Mouse (Mus musculus) MEL (cell line): ENCODE data around the gene Golga1. TPM values are rescaled to one million over a fixed set of nuclear protein-coding genes. Genes with fewer than 3 reads are reported as not detected.

Experiments
- DNase-seq: peaks from one replicate; pipeline ENCODE4 v3.0.0; 2011; ENCODE audit warnings: low read depth, low spot score
- H3K27ac ChIP-seq: 2 replicates; pipeline ENCODE4 v1.5.1; 2012; ENCODE audit warnings: low read depth, mild to moderate bottlenecking, control low read depth, low read length, moderate library complexity; ENCODE audit not compliant: control insufficient read depth
- H3K27me3 ChIP-seq, 2 experiments: fragments of 150-350 bp in 1 of 2; sonication (generic) in 1 of 2; 2 replicates each; pipeline ENCODE4 v1.6.1; 2012; ENCODE audit warnings: low read length in 2 of 2, mild to moderate bottlenecking in 2 of 2, improper control_type of control experiment in 1 of 2, moderate library complexity in 1 of 2; ENCODE audit not compliant: insufficient read depth in 2 of 2, control insufficient read depth in 1 of 2
- H3K36me3 ChIP-seq, 2 experiments: 2 replicates each; pipeline ENCODE4 v1.6.1; 2012 to 2014; ENCODE audit warnings: low read length in 2 of 2, improper control_type of control experiment in 1 of 2, inconsistent platforms in 1 of 2, mild to moderate bottlenecking in 1 of 2; ENCODE audit not compliant: insufficient read depth in 2 of 2, control insufficient read depth in 1 of 2
- H3K4me1 ChIP-seq, 2 experiments: fragments of 150-350 bp in 1 of 2; sonication (generic) in 1 of 2; 2 replicates each; pipeline ENCODE4 v1.6.1; 2012; ENCODE audit warnings: low read length in 2 of 2, improper control_type of control experiment in 1 of 2, mild to moderate bottlenecking in 1 of 2; ENCODE audit not compliant: insufficient read depth in 2 of 2, control insufficient read depth in 1 of 2
- H3K4me3 ChIP-seq, 2 experiments: fragments of 150-350 bp in 1 of 2; sonication (generic) in 1 of 2; 2 replicates each; pipeline ENCODE4 v1.5.1; 2012; ENCODE audit warnings: low read depth in 2 of 2, low read length in 2 of 2, mild to moderate bottlenecking in 2 of 2, moderate library complexity in 2 of 2, control low read depth in 1 of 2, improper control_type of control experiment in 1 of 2; ENCODE audit not compliant: control insufficient read depth in 1 of 2, insufficient read depth in 1 of 2
- H3K79me2 ChIP-seq: 2 replicates; pipeline ENCODE4 v1.6.1; 2012; ENCODE audit warnings: mild to moderate bottlenecking, low read length, moderate library complexity; ENCODE audit not compliant: control insufficient read depth, poor library complexity, insufficient read depth
- H3K9ac ChIP-seq: 2 replicates; pipeline ENCODE4 v1.6.1; 2012; ENCODE audit warnings: low read depth, mild to moderate bottlenecking, control low read depth, low read length, moderate library complexity; ENCODE audit not compliant: control insufficient read depth, poor library complexity, severe bottlenecking
- H3K9me3 ChIP-seq: fragments of 150-350 bp; sonication (generic); replicated peaks from 2 replicates; pipeline ENCODE4 v1.6.1; 2012; ENCODE audit warnings: mild to moderate bottlenecking, low read length, improper control_type of control experiment, moderate library complexity; ENCODE audit not compliant: insufficient read depth
- CTCF ChIP-seq, 3 experiments: IDR thresholded peaks in 2 of 3; conservative IDR thresholded peaks in 1 of 3; 2 replicates each; pipeline ENCODE4 v1.5.1; 2011 to 2012; ENCODE audit warnings: low read length in 3 of 3, low read depth in 2 of 3, mild to moderate bottlenecking in 2 of 3, improper control_type of control experiment in 1 of 3, inconsistent platforms in 1 of 3, mixed read lengths in 1 of 3, moderate library complexity in 1 of 3; ENCODE audit not compliant: control insufficient read depth in 1 of 3, insufficient read depth in 1 of 3, poor library complexity in 1 of 3, severe bottlenecking in 1 of 3
- E2F4 ChIP-seq: IDR thresholded peaks from 2 replicates; pipeline ENCODE4 v1.6.1; 2011; ENCODE audit warnings: low read depth, low read length, improper control_type of control experiment, borderline replicate concordance
- ETS1 ChIP-seq: IDR thresholded peaks from 2 replicates; pipeline ENCODE4 v1.6.1; 2012; ENCODE audit warnings: low read depth, mild to moderate bottlenecking, inconsistent platforms, low read length, improper control_type of control experiment, moderate library complexity
- GABPA ChIP-seq: IDR thresholded peaks from 2 replicates; pipeline ENCODE4 v1.6.1; 2012; ENCODE audit warnings: low read depth, mild to moderate bottlenecking, inconsistent platforms, low read length, improper control_type of control experiment, moderate library complexity
- MAFK ChIP-seq: IDR thresholded peaks from 2 replicates; pipeline ENCODE4 v1.6.1; 2011; ENCODE audit warnings: low read depth, mild to moderate bottlenecking, low read length, improper control_type of control experiment, borderline replicate concordance
- POLR2A ChIP-seq, 2 experiments: IDR thresholded peaks; 2 replicates each; pipeline ENCODE4 v1.6.1; 2011 to 2012; ENCODE audit warnings: low read length in 2 of 2, mild to moderate bottlenecking in 2 of 2, control low read depth in 1 of 2, improper control_type of control experiment in 1 of 2, low read depth in 1 of 2, moderate library complexity in 1 of 2; ENCODE audit not compliant: control insufficient read depth in 1 of 2, insufficient read depth in 1 of 2, poor library complexity in 1 of 2
- RAD21 ChIP-seq: IDR thresholded peaks from 2 replicates; pipeline ENCODE4 v1.6.1; 2011; ENCODE audit warnings: mild to moderate bottlenecking, low read depth, low read length, improper control_type of control experiment
- SMC3 ChIP-seq: IDR thresholded peaks from 2 replicates; pipeline ENCODE4 v1.6.1; 2011; ENCODE audit warnings: low read depth, low read length, improper control_type of control experiment
- USF1 ChIP-seq: IDR thresholded peaks from 2 replicates; pipeline ENCODE4 v1.6.1; 2014; ENCODE audit warnings: low read depth, mild to moderate bottlenecking, inconsistent platforms, low read length, improper control_type of control experiment, moderate library complexity
- polyA plus RNA-seq, 2 experiments: library from polyadenylated mRNA; stranded (reverse) in 1 of 2; unstranded in 1 of 2; fragments of >175 nt in 1 of 2; fragments of >200 nt in 1 of 2; gene quantifications; 2 replicates each; pipeline versions ENCODE4 v1.2.1 to v1.2.4; 2012; ENCODE audit warnings: low replicate concordance in 2 of 2, low read depth in 1 of 2; ENCODE audit not compliant: insufficient read length in 2 of 2, insufficient read depth in 1 of 2, missing spikeins in 1 of 2
- total RNA-seq: library from RNA; depleted of rRNA; stranded (reverse); fragments of 300-350 nt; gene quantifications from 2 replicates; pipeline ENCODE4 v1.2.3, GENCODE M21; 2012

Golga1 gene
- total and polyA plus RNA-seq, 3 experiments = 7.3 to 12.9 TPM; not detected in 1

GRCm38 (mm10) chr2:38986580-38986979 lies 78.8 kb downstream of the Golga1 start:
- Histone ChIP-seq H3K27ac (no peak overlapping the region), H3K36me3 (peaks cover 0 to 9% of the 10 kb centered on the region in 2 experiments; a peak in 2 of 4 replicates), H3K9me3 (no peaks in the 10 kb centered on the region), H3K4me3 (no peak overlapping the region), H3K27me3 (no peaks in the 10 kb centered on the region; a peak in 1 of 4 replicates), H3K4me1 (peaks cover 4 to 22% of the 10 kb centered on the region in 2 experiments; a peak in 3 of 4 replicates), H3K79me2 (no peaks in the 10 kb centered on the region), H3K9ac (no peak overlapping the region)
- TF ChIP-seq USF1 = no peak
- TF ChIP-seq ETS1 = peak; percentile 16; the same call in 1 of the 2 replicates
- peak; percentile 40 for DNase-seq

GRCm38 (mm10) chr2:38983456-38983855 lies 81.9 kb downstream of the Golga1 start:
- TF ChIP-seq E2F4 = no peak
- peak; percentile 38 for TF ChIP-seq SMC3
- peak; percentile 12; the same call in 1 of the 2 replicates for TF ChIP-seq RAD21
- no peak for TF ChIP-seq GABPA
- peak; percentile 43 to 72 (median 43) for TF ChIP-seq CTCF (IDR thresholded peaks at IDR 0.05 in 2 of 3, conservative IDR thresholded peaks at IDR 0.05 in 1 of 3; ENCODE audit: control insufficient read depth in 1 of 3, insufficient read depth in 1 of 3, low read depth in 2 of 3, low read length in 3 of 3, poor library complexity in 1 of 3, severe bottlenecking in 1 of 3)
- no peaks in the 10 kb centered on the region; a peak in 3 of 4 replicates for H3K27me3 ChIP-seq
- no peaks in the 10 kb centered on the region for H3K79me2 ChIP-seq
- no peak overlapping the region for H3K4me3 ChIP-seq
- peak; percentile 51 for DNase-seq
- no peaks in the 10 kb centered on the region for H3K9me3 ChIP-seq
- peaks cover 0 to 2% of the 10 kb centered on the region in 2 experiments; a peak in 2 of 4 replicates for H3K36me3 ChIP-seq
- H3K4me1 ChIP-seq = peaks cover 2 to 13% of the 10 kb centered on the region in 2 experiments; a peak in 3 of 4 replicates
- H3K27ac ChIP-seq = no peak overlapping the region
- H3K9ac ChIP-seq = no peak overlapping the region

- Histone ChIP-seq H3K36me3 (peaks cover 0 to 9% of the 10 kb centered on the region in 2 experiments; a peak in 2 of 4 replicates), H3K79me2 (no peaks in the 10 kb centered on the region), H3K9me3 (no peaks in the 10 kb centered on the region), H3K9ac (no peak overlapping the region), H3K4me3 (no peak overlapping the region), H3K27me3 (no peaks in the 10 kb centered on the region; a peak in 3 of 4 replicates), H3K4me1 (peaks cover 4 to 29% of the 10 kb centered on the region in 2 experiments), H3K27ac (no peak overlapping the region)
- no peak for DNase-seq
- TF ChIP-seq E2F4 = no peak
- TF ChIP-seq MAFK = no peak
- no peak for TF ChIP-seq POLR2A (IDR thresholded peaks at IDR 0.05; ENCODE audit: control insufficient read depth in 1 of 2, insufficient read depth in 1 of 2, low read depth in 1 of 2, low read length in 2 of 2, poor library complexity in 1 of 2)
These were observed 87.5 kb downstream of the Golga1 start for GRCm38 (mm10) chr2:38977837-38978236.
